Mouse (Mus musculus): ENCODE results near the gene Gm21981.
"Not testable (repeated sequence)": the region's sequence is repeated elsewhere in the genome, so short reads cannot be mapped to it uniquely, and the experiment has no call there.

Gm21981 gene

DNA sequence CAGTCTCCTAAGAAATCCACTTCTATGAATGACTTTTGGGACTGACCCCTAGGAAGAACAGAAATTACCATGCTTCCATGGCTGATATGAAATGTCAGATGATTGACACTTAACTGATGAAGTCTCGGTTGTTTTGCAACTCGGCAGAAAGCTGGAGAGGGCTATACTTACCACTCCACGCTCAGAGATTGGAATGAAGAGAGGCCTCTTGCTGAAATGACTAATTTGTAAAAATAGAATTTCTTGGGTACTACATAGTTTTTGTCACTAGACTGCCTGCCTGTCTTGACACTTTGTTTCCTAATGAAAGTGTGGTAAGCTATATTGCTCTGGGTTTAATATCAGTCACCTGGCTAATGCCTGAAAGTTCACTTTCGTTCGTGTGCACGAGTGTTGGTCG lies 29.8 kb downstream of the Gm21981 start:
- DNase-seq (ENCODE audit: low spot score): no peak

DNA sequence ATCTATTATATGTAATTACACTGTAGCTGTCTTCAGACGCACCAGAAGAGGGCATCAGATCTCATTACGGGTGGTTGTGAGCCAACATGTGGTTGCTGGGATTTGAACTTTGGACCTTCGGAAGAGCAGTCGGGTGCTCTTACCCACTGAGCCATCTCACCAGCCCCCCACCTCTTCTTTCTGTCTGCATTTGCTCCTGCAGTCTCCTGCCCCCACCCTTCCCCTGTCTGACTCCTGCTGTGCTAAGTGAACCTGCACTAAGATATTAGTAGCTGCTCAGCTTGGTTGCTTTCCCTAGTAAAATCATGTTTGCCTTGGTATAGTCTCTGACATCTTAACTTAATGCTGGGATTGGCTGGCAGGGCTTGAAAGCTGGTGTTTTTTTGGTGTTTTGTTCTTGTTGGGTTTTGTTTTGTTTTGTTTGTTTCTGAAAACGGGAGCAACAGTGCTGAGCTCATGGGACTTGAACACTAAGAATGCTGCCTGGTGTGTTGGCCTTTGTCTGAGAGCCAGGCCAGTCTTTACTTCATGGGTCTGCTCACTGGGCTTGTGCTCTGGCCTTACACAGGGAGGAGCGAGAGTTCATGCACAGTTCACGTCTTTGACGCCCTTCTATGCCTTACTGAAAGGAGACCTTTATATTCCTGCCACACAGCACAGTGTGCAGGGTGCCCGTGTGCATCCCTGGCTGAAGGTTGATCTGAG lies 31.1 kb downstream of the Gm21981 start:
- DNase-seq (ENCODE audit: low spot score): no peak

DNA sequence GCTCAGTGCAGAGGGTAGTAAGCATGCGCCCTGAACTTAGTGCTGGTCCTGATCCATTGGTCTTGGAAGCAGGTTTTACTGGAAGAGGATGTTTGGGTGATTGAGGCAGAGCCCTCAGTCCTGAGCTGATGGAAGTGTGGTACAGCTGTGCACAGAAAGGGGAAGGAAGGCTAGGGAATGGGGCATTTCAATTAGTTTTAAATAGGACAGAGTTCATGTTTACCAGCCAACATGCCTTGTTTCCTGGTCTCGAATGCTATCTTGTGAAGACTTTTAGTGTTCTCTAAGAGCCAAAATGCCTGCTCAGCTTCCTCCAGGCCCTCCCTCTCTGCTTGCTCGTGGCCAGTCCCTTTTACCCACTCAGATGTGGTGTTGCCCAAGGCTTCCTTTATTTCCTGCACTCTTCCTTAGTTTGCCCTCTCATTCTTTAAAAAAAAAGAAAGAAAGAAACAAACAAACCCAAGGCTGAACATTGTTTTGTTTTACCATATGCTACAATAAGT lies 35.5 kb downstream of the Gm21981 start:
- DNase-seq (ENCODE audit: low spot score): no peak

DNA sequence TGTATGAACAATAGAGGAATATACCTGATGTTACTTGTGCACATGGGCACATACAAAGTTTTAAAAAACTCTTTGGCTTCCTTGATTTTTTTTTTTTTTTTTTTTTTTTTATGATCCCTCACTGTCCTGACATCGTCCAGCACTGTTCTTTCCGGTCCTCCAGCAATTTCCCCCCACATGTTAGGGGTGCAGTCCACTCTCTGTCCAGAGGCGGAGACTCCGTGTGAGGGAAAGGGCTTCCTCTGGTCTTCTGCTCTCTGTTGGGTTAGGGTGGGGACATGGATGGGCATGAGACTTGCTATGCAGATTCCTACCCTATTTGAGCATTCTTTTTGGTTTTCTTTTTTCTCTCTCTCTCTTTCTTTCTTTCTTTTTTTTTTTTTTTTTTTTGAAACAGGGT lies 36.4 kb downstream of the Gm21981 start:
- DNase-seq (ENCODE audit: low spot score): no peak

DNA sequence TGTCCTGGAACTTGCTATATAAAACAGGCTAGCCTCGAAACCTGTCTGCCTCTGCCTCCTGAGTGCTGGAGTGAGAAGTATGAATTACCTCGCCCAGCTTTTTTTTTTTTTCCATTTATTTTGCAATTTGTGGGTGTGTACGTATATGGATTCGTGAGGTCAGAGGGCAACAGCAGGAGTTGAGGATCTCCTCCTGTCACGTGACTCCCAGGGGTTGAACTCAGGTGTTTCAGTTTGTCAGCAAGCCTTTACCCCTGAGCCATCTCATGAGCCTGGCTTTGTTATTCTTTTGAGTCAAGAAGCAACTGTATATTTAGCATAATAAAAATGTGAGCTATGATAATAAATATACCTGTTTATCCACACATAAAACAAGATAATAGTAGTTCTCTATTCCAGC lies 38.6 kb downstream of the Gm21981 start:
- DNase-seq (ENCODE audit: low spot score): peak; percentile 43

DNA sequence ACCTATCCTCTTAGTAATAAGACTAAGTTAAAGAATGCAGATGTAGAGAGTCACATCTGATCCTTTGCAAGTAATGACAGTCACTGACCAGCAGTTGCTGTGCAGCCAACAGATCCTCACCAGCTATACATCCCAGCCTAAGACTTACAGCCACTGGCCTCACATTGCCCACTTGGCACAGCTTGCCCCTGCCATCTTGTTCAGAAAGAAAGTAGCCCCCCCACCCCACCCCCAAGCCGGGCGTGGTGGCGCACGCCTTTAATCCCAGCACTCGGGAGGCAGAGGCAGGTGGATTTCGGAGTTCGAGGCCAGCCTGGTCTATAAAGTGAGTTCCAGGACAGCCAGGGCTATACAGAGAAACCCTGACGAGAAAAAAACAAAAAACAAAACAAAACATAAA lies 39.9 kb downstream of the Gm21981 start:
- not testable (repeated sequence) for DNase-seq (ENCODE audit: low spot score)

DNA sequence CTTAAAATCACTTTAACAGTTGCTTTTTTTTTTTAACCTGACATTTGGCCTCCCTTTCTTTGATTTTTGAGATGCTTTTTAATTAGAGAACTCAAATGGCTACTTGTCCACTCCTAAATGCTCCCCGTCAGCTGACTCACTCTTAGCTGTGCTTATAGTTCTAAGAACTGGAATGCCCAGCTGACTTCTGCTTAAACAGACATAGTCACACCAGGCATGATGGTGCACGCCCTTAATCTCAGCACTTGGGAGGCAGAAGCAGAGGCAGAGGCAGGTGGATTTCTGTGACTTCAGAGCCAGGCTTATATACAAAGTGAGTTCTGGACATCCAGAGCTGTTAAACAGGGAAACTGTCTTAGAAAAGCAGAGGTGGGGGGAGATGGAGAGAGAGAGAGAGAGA lies 42.3 kb downstream of the Gm21981 start:
- no peak for DNase-seq (ENCODE audit: low spot score)

DNA sequence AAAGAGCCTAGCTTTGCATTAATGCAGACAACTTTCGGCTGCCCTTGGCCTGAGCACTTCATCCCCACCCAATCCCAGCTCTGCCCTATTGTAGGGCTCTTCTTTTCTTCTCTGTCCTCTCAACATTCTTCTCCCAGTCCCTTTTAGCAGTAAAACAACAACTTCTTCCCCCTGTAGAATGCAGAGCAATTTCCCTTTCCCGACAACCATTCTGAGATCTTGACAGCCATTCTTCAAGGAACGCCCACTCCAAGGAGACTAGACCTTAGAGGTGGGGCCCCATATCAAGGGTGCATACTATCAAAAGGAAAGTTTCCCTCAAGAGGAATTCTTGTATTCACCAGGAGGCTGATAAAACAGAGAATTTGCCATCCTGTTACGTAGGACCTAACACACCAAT lies 45.3 kb downstream of the Gm21981 start:
- no peak for DNase-seq (ENCODE audit: low spot score)

DNA sequence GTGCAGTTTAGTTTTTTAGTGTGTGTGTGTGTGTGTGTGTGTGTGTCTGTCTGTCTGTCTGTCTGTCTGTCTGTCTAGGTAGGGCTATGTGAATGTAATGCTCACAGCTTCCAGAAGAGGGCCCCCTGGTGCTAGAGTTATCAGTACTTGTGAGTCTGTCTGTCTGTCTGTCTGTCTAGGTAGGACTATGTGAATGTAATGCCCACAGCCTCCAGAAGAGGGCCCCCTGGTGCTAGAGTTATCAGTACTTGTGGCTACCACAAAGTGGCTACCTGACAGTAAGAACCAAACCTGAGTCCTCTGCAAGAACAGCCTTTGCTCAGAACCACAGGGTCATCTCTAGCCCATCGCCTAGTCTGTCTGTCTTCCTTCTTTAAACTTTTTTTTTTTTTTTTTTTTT lies 47.6 kb downstream of the Gm21981 start:
- peak; percentile 75 for DNase-seq (ENCODE audit: low spot score)

DNA sequence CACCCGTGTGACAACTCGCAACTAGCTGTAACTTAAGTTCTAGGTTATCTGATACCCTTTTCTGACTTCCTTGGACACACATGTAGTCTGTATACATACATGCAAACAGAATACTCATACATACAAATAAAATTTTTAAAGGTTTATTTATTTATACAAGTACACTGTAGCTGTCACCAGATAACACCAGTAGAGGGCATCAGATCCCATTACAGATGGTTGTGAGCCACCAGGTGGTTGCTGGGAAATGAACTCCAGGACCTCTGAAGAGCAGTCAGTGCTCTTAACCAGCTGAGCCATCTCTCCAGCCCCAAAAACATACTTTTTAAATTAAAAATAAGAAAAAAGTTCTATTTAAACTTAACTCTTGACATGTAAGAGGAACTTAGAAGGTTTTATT lies 51.3 kb downstream of the Gm21981 start:
- DNase-seq (ENCODE audit: low spot score): no peak
